Mouse (Mus musculus) megakaryocyte, adult 5-6 weeks (primary cell): ENCODE measurements around the gene Etv3. TPM values are rescaled to one million over a fixed set of nuclear protein-coding genes. Genes with fewer than 3 reads are reported as not detected.
"Not testable (repeated sequence)": the region's sequence is repeated elsewhere in the genome, so short reads cannot be mapped to it uniquely, and the experiment has no call there.

Experiments used
- ATAC-seq: 2 replicates; pipeline ENCODE4 v1.8.0; 2016; ENCODE audit warnings: mild to moderate bottlenecking, inconsistent platforms; ENCODE audit not compliant: poor library complexity, severe bottlenecking
- total RNA-seq, 2 experiments: library from RNA; stranded (forward) in 1 of 2; stranded (reverse) in 1 of 2; fragments of 153-499, 151-499 nt in 1 of 2; fragments of 221-1000, 200-1000 nt in 1 of 2; gene quantifications; 2 replicates each; pipeline versions ENCODE4 v1.2.3 to v1.2.4; 2015 to 2017

Gene Etv3
- total RNA-seq (2015), result 12.9 and 13.8 TPM in 2 replicates
- total RNA-seq (2017), result 14.6 and 16.7 TPM in 2 replicates

- peak; percentile 85 for ATAC-seq
Observed at GRCm38 (mm10) chr3:87525043-87525836, at the start of gene Etv3. TSS of gene Etv3 (plus strand) at chr3:87525407.

GRCm38 (mm10) chr3:87477948-87478347 is 47.3 kb upstream of the Etv3 start:
- not testable (repeated sequence) for ATAC-seq

- ATAC-seq, result not testable (repeated sequence)
Observed at GRCm38 (mm10) chr3:87478596-87478995, 46.6 kb upstream of the Etv3 start.

- not testable (repeated sequence) for ATAC-seq
Observed at GRCm38 (mm10) chr3:87479230-87479629, 46.0 kb upstream of the Etv3 start.

GRCm38 (mm10) chr3:87487392-87487791 is 37.8 kb upstream of the Etv3 start:
- no peak for ATAC-seq

DNA sequence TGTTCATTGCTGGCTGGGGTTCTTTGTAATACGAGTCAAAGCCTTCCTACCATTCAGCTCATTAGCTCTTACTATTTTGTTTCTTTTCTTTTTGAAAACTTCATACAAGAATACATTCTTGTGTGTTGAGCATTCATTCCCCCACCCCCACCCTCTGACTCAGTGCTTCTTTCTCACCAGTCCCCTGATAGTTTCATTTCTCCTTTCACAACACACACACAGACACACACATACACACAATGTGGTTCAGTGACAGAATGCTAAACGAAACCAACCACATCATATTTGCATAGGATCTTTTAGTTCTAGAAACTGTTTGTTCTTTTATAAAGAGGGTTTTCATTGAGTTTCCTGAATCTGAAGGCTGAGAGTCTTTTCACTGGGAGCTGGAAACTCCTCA is 37.3 kb upstream of the Etv3 start:
- peak; percentile 89 for ATAC-seq

DNA sequence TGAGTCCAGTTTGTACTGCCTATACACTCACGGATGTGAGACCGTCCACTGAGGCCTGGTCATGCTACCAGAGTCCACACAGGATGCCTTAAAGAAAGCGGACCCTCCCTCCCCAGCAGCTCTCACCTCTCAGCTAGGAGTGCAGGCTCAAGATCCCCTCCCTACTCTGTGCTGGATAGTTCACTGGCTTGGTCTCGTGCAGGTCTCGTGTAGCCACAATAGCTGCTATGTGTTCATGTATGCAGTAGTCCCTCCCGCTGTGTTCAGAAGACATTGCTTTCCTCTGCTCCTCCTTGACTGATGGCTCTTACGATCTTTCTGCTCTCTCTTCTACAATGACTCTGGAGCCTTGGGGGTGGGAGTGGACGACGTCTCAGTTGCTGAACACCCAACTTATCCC is 26.9 kb upstream of the Etv3 start:
- no peak for ATAC-seq

DNA sequence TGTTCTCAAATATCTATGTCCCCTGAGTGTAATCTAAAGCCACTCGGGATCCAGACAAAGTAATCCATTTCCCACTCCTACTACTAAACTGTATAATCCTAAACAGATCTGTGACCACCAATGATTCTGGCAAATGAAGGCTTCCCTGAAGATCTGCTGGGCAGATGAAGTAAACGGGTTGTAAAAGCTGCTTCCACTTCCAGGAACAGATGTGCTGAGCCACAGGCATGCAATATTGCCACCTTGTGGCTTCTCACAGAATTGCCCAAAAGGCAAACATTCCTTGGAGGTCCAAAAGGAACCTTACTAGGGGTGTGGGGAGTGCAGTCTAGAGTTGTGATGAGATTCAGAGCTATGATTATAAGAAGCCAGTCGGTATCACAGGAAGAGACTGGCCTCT is 26.1 kb upstream of the Etv3 start:
- ATAC-seq, result peak; percentile 74

DNA sequence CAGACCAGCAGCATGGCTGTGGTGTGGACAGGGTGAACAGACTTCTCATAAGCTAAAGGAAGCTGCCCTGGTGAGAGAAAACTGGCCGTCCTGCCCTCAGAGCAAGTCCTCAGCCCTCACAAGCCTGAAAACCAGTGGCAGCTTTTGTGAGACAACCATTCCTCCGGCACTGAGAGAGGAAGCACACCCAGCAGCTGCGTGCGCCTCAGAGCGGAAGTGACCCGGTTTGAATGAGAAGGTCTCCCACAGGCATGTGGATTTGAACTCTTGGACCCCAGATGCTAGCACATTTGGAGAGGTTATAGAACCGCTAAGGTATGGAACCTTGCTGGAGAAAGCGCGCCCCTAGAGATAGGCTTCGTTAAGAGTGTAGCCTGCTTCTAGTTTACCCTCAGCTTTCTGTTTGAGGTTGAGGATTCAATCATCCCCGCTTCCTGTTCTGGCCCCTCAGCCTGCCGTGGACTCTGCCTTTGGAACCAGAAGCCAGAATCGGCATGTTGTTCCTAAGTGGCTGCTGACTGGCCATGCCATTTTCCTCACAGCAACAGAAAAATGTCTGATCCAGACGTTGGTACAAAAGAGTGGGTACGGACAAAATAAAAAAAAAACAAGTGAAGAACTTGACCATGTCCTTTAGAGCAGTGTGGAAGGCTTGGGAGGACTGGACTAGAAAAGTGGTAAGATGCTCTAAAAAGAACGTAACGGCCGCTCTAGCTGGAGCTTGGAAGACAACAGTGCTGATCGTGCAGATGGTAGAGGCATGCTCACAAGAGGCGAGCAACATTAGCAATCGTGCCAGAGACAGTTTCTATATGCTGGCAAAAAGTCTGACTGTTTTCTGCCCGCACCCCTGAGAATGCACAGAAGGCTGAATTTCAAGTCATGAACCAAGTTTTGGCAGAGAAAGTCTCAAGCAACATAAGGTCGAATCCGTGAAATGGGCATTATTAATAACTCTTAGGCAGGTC is 24.8 kb upstream of the Etv3 start:
- peak; percentile 55 for ATAC-seq

DNA sequence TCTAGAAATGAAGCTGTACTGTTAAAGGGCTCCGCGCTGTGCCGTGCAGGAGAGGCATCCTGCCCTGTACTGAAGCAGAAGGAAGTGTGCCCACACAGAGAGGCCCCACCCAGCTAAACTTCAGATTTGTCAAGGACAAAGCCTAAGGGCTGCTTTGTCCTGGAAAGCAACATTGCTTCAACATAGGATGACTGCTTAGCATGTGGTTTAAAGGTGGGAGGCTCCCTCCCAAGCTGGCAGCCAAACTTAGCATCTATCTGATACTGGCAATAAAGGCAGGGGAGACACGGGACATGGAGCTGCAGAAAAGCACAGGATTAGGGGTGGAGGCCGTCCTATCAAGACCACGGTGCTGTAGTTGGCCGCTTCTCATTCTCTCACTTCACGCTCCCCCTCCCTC is 24.1 kb upstream of the Etv3 start:
- ATAC-seq, result peak; percentile 48

DNA sequence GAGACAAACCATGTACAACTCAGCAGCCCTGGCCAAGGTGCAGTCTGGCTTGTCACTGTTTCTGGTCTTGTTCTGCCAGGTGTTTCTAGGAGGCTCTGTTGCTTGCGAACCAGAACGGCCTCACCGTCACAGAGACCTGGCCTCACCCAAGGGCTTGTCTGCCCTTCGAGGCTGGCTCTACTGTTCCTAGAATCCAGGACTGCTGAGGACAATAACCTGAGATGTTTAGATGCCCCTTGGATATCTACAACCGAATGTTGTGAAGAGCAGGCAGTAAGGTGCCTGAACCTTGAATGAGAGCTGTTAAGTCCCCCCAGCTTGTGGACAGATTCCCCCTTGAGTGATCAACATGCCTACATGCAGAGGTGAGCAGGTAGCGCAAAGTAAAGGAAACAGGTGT is 22.4 kb upstream of the Etv3 start:
- no peak for ATAC-seq

- ATAC-seq, result peak; percentile 39; the same call in 1 of the 2 replicates
Observed at GRCm38 (mm10) chr3:87504330-87504729, 20.9 kb upstream of the Etv3 start.

DNA sequence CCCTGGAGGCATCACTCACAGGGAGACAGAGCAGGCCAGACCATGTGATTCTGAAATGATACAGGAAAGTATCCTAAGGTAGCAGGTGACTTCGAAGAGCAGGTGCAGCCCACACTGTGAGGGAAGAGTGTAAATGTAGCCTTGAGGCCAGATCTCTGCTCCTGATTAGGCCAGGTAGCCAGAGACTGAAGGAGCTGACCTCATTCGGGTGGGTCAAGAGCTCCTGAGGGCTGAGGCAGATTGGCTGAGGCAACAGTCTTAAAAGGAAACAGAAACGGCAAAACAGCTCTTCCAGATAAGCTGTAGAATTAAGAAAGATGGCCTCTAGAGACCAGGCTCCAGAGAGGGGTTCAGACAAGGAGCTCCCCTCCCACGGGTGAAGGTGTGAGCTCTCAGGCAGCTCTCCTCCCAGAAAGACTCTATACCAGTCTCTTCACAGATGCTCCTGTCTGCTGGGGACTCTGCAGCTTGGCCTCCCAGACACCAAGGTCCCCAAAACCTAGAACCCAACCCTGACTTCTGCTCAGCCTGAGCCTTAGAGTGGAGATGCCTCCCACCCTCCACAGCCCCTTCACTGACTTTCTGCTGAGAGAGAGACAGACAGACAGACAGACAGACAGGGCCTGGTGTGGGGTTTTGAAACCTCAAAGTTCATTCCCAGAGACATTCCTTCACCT is 20.3 kb upstream of the Etv3 start:
- no peak for ATAC-seq

GRCm38 (mm10) chr3:87506456-87507416 is 18.5 kb upstream of the Etv3 start:
- no peak for ATAC-seq

GRCm38 (mm10) chr3:87508205-87508901 is 16.9 kb upstream of the Etv3 start:
- peak; percentile 78 for ATAC-seq

DNA sequence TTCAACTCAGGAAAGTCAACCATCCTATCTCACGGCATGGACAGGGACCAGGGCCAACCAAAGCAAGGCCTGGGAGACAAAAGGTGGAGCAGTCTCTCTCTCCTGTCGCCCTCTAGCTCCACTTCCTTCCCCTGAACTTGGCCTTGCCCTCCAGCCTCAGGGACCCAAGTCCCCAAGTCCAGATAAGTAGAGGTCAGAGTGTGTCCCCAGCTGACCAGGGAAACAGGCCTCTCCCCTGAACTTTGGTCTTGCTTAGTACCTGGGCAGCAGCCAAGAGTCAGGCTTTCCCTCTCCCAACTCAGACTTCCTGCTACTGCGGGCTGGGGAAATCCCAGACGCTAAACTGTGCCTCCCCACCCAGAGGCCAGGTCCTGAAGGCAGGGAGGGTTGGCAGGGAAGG is 16.1 kb upstream of the Etv3 start:
- ATAC-seq, result no peak

DNA sequence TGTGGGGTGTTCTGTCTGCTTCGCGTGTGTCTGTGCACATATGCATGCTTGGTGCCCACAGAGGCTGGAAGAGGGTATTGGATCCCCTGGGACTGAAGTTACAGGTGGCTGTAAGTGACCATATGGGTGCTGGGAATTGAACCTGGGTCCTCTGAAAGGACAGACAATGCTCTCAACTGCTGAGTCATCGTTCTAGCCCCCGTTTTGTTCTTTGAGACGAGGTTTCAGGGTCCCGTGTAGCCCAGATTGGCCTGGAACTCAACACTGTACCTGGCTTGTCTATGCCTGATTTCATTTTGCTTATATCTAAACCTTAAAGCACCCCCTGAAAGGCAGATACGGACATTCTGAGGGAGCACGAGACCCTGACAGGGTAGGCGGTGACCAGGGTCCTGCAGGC is 14.4 kb upstream of the Etv3 start:
- ATAC-seq, result no peak

DNA sequence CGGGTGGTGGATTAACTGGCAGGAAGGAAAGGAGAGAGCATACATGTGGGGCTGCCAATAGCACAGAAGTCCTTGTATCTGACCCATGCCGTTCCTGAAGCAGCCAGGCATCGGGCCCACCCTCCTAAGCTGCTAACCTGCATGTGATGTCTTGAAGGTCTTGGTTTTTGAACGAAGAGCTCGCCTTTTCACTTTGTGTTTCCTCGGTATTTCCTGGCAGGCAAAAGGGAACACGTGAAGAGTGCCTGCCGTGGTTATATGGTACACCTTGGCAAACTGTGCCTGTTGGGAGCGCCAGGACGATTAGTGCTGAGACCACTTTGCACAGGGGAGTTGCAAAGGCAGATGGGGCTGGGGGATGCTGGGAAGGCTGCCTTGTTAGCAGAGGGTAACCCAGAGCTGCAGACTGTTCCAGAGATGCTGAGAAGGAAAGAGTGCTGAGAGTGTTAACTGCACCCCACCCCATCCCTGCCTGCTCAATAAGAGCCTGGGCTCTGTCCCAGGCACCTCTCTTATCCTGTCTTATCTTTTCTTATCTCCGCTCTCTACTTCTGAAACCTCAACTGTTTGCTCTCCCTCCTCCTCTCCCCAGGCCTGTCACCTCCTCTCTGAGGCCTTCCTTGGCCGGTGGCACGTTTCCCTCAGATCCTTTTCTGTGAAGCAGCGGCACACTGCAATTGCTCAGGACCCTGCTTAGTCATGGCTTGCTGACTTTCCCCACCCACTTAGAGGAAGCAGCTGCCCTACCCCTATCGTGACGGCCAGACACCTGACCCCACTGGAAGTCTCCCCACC is 13.0 kb upstream of the Etv3 start:
- ATAC-seq, result peak; percentile 75
